Mouse (Mus musculus): ENCODE results near the gene Gpx3.
"Not testable (repeated sequence)": the region's sequence is repeated elsewhere in the genome, so short reads cannot be mapped to it uniquely, and the experiment has no call there.

Gpx3 gene

DNA sequence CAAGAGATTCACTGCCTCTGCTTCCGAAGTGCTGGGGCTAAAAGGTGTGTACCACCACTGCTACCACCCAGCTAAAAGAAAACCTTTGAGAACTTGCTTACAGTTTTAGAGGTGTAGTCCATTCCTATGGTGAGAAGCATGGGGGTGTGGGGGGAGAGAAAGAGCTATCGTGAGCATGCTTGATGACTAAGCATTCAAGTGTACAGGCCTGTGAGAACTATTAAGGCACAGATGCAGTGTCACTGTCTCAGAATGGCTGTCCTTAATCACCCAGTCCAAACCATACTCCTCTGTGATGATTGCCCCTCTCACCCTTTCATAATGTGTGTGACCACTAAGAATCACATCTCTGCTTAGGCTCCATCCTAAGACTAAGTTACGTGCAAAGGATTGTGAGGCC, 32.9 kb upstream of the Gpx3 start:
- Histone ChIP-seq H3K27me3 (ENCODE audit: control insufficient read depth, insufficient read depth, low read length, poor library complexity, severe bottlenecking) (no peaks in the 10 kb centered on the region), H3K36me3 (ENCODE audit: control insufficient read depth, insufficient read depth, low read length, poor library complexity, severe bottlenecking) (peaks cover 8% of the 10 kb centered on the region)
- DNase-seq (ENCODE audit: low read depth, low spot score): no peak

DNA sequence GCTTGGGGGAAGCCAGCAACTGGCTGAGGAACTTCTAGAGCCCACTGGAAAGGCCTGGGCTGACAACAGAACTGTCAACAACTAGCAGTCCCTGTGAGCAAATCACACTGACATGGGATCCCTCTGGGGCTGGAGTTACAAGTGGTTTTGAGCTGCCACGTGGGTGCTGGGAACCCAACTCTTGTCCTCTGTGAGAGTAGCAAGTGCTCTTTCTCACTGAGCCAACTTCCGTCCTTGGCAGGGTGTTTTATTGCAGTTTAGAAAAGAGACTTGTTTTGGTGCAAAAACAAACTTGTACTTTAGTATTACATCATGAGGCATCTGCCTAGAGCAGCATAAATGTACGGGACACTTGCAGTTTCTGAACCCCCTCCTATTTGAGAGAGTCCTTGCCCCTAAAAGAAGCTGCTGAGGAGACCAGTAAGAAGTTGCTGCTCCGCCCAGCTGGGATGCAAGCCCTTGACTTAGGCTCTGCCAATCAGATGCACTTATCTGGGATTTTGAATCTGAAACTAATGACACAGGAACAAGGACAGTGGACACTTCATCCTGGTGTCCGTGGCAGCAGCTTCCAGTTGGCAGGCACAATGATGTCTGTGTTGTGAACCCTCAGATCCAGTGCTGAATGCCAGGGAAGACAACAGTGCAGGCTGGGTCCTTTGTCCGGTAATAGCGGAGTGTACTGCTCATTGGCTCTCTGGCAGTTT, 30.3 kb upstream of the Gpx3 start:
- peaks cover 8% of the 10 kb centered on the region for H3K36me3 ChIP-seq (ENCODE audit: control insufficient read depth, insufficient read depth, low read length, poor library complexity, severe bottlenecking)
- H3K27me3 ChIP-seq (ENCODE audit: control insufficient read depth, insufficient read depth, low read length, poor library complexity, severe bottlenecking): no peaks in the 10 kb centered on the region
- no peak for DNase-seq (ENCODE audit: low read depth, low spot score)

- Histone ChIP-seq H3K27me3 (ENCODE audit: control insufficient read depth, insufficient read depth, low read length, poor library complexity, severe bottlenecking) (no peaks in the 10 kb centered on the region), H3K36me3 (ENCODE audit: control insufficient read depth, insufficient read depth, low read length, poor library complexity, severe bottlenecking) (peaks cover 6% of the 10 kb centered on the region)
- no peak for DNase-seq (ENCODE audit: low read depth, low spot score)
These were observed 26.2 kb upstream of the Gpx3 start for GRCm38 (mm10) chr11:54876031-54876430.

GRCm38 (mm10) chr11:54878893-54879292, 23.4 kb upstream of the Gpx3 start:
- Histone ChIP-seq H3K36me3 (ENCODE audit: control insufficient read depth, insufficient read depth, low read length, poor library complexity, severe bottlenecking) (peaks cover 2% of the 10 kb centered on the region), H3K27me3 (ENCODE audit: control insufficient read depth, insufficient read depth, low read length, poor library complexity, severe bottlenecking) (no peaks in the 10 kb centered on the region)
- no peak for DNase-seq (ENCODE audit: low read depth, low spot score)

DNA sequence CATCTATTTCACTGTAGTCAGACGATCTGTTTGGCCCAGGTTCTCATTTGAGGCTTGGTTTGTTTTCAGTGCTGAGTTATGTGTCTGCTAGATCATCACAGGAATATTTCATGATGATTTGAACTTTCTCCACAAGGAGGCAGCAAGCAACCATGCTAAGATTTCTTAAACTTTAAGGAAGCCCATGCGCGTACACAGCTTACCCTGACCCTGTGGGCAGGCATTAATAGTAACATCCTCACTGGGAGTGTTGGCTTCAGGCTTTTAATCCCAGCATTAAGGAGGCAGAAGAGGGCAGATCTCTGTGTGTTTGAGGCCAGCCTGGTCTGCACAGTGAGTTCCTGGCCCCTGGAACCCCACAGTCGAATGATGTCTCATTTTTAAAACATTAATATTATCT, 22.8 kb upstream of the Gpx3 start:
- peak; percentile 83 for DNase-seq (ENCODE audit: low read depth, low spot score)
- Histone ChIP-seq H3K36me3 (ENCODE audit: control insufficient read depth, insufficient read depth, low read length, poor library complexity, severe bottlenecking) (no peaks in the 10 kb centered on the region), H3K27me3 (ENCODE audit: control insufficient read depth, insufficient read depth, low read length, poor library complexity, severe bottlenecking) (no peaks in the 10 kb centered on the region)

GRCm38 (mm10) chr11:54879922-54880321, 22.3 kb upstream of the Gpx3 start:
- no peaks in the 10 kb centered on the region for H3K36me3 ChIP-seq (ENCODE audit: control insufficient read depth, insufficient read depth, low read length, poor library complexity, severe bottlenecking)
- no peak for DNase-seq (ENCODE audit: low read depth, low spot score)

GRCm38 (mm10) chr11:54881051-54881474, 21.2 kb upstream of the Gpx3 start:
- no peaks in the 10 kb centered on the region for H3K27me3 ChIP-seq (ENCODE audit: control insufficient read depth, insufficient read depth, low read length, poor library complexity, severe bottlenecking)
- no peak for DNase-seq (ENCODE audit: low read depth, low spot score)
- H3K36me3 ChIP-seq (ENCODE audit: control insufficient read depth, insufficient read depth, low read length, poor library complexity, severe bottlenecking): no peaks in the 10 kb centered on the region

More at GRCm38 (mm10) chr11:54879922-54880321, 22.3 kb upstream of the Gpx3 start:
- no peaks in the 10 kb centered on the region for H3K27me3 ChIP-seq (ENCODE audit: control insufficient read depth, insufficient read depth, low read length, poor library complexity, severe bottlenecking)

DNA sequence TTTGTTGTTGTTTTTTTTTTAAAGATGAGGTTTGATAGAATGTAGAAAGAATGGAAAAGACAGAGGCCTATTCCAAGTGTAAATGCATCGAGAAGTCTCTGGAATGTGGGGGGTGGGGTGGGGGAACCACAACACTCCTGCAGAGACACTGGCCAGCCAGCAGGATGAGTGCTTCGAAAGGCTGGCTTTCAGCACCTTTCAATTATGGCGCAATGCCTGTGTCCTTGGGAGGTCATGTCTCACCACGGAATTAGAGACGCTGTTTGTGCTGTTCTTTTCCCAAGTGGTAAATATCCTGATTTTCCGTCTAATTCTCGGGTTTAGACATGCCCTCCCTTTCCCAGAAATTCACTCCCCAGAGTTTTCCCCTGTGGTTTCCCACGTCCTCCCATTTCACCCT, 19.6 kb upstream of the Gpx3 start:
- H3K27me3 ChIP-seq (ENCODE audit: control insufficient read depth, insufficient read depth, low read length, poor library complexity, severe bottlenecking): no peaks in the 10 kb centered on the region
- DNase-seq (ENCODE audit: low read depth, low spot score): no peak
- H3K36me3 ChIP-seq (ENCODE audit: control insufficient read depth, insufficient read depth, low read length, poor library complexity, severe bottlenecking): no peaks in the 10 kb centered on the region

- Histone ChIP-seq H3K27me3 (ENCODE audit: control insufficient read depth, insufficient read depth, low read length, poor library complexity, severe bottlenecking) (no peaks in the 10 kb centered on the region), H3K36me3 (ENCODE audit: control insufficient read depth, insufficient read depth, low read length, poor library complexity, severe bottlenecking) (no peaks in the 10 kb centered on the region)
- peak; percentile 56 for DNase-seq (ENCODE audit: low read depth, low spot score)
These were observed 17.9 kb upstream of the Gpx3 start for GRCm38 (mm10) chr11:54884197-54884828.

DNA sequence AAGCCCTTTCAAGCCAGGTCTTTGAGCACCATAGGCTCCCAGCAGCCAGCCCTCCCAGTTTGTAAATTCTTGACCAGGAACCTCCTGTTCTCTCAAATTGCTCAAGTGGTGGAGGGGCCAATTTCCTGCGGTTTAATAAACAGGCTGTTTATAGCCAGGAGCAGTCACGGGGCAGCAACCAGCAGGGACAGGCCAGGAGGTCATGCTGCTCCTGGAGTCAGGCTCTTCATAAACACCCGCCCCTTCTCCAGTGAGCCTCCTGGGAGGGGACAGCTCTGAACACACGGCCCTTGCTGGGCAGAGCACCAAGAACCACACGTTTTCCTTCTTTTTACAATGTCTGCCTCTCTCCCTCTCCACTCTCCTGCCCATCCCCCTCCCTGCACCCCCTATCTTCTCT, 17.3 kb upstream of the Gpx3 start:
- no peaks in the 10 kb centered on the region for H3K27me3 ChIP-seq (ENCODE audit: control insufficient read depth, insufficient read depth, low read length, poor library complexity, severe bottlenecking)
- DNase-seq (ENCODE audit: low read depth, low spot score): no peak
- H3K36me3 ChIP-seq (ENCODE audit: control insufficient read depth, insufficient read depth, low read length, poor library complexity, severe bottlenecking): no peaks in the 10 kb centered on the region

DNA sequence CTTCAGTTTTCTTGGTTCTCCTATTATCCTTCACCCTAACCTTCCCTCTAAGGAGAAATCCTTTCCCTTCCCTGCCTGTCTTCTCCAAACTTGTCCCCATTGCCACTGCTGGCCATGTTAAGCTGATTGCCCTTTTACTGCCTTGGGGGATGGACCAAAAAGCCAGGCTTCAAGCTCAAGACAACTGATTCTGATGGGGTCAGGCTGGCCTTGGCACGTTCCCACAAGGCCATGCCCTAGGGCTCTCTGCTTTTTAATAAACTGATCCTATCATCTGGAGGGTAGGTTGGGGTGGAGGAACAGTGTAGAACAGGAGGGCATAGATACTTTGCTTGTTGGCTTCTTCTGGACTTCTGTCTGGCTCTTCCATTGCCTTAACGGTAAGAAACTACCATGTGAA, 16.8 kb upstream of the Gpx3 start:
- no peak for DNase-seq (ENCODE audit: low read depth, low spot score)
- Histone ChIP-seq H3K36me3 (ENCODE audit: control insufficient read depth, insufficient read depth, low read length, poor library complexity, severe bottlenecking) (no peaks in the 10 kb centered on the region), H3K27me3 (ENCODE audit: control insufficient read depth, insufficient read depth, low read length, poor library complexity, severe bottlenecking) (no peaks in the 10 kb centered on the region)

DNA sequence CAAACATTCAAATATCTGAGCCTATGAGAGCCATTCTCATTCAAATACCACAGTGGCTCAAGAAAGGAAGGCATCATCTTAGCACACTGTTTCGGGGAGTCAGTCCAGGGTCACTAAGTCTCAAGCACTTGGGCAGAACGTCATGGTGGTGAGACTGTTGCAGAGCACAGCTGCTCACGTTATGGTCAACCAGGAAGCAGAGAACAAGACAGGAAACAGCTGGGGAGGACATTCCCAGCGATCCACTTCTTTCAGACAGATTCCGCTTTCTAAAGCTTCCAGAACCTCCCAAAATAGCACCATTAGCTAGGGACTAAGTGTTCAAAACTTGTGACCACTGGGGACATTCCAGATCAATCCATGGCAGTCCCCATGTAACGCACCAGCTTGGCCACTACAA, 14.3 kb upstream of the Gpx3 start:
- Histone ChIP-seq H3K36me3 (ENCODE audit: control insufficient read depth, insufficient read depth, low read length, poor library complexity, severe bottlenecking) (no peaks in the 10 kb centered on the region), H3K27me3 (ENCODE audit: control insufficient read depth, insufficient read depth, low read length, poor library complexity, severe bottlenecking) (no peaks in the 10 kb centered on the region)
- no peak for DNase-seq (ENCODE audit: low read depth, low spot score)

- no peaks in the 10 kb centered on the region for H3K27me3 ChIP-seq (ENCODE audit: control insufficient read depth, insufficient read depth, low read length, poor library complexity, severe bottlenecking)
- H3K36me3 ChIP-seq (ENCODE audit: control insufficient read depth, insufficient read depth, low read length, poor library complexity, severe bottlenecking): no peaks in the 10 kb centered on the region
- DNase-seq (ENCODE audit: low read depth, low spot score): no peak
These were observed 10.9 kb upstream of the Gpx3 start for GRCm38 (mm10) chr11:54891341-54891740.

- no peaks in the 10 kb centered on the region for H3K36me3 ChIP-seq (ENCODE audit: control insufficient read depth, insufficient read depth, low read length, poor library complexity, severe bottlenecking)
- DNase-seq (ENCODE audit: low read depth, low spot score): no peak
- no peaks in the 10 kb centered on the region for H3K27me3 ChIP-seq (ENCODE audit: control insufficient read depth, insufficient read depth, low read length, poor library complexity, severe bottlenecking)
These were observed 10.2 kb upstream of the Gpx3 start for GRCm38 (mm10) chr11:54892091-54892490.

DNA sequence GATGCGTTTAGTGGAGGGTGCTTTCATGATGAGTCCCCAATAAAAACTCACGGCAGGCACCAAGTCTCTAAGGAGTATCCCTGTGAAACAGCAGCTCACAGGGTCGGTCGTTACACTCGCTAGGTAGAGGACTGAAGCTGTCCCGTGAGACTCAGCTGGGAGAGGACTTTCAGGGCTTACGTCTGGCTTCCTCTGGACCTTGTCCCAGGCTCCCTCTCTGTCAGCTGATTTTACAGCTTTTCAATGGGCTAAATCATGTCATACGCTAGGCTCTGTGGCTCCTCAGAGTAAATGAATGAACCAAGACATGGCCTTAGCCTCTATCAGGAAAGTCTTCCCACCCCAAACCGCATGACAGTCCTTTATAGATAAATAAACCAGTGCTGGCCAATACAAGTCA, 7.7 kb upstream of the Gpx3 start:
- Histone ChIP-seq H3K36me3 (ENCODE audit: control insufficient read depth, insufficient read depth, low read length, poor library complexity, severe bottlenecking) (no peaks in the 10 kb centered on the region), H3K27me3 (ENCODE audit: control insufficient read depth, insufficient read depth, low read length, poor library complexity, severe bottlenecking) (no peaks in the 10 kb centered on the region)
- DNase-seq (ENCODE audit: low read depth, low spot score): no peak

GRCm38 (mm10) chr11:54896646-54897045, 5.6 kb upstream of the Gpx3 start:
- DNase-seq (ENCODE audit: low read depth, low spot score); H3K27me3 ChIP-seq (ENCODE audit: control insufficient read depth, insufficient read depth, low read length, poor library complexity, severe bottlenecking); H3K36me3 ChIP-seq (ENCODE audit: control insufficient read depth, insufficient read depth, low read length, poor library complexity, severe bottlenecking): not testable (repeated sequence)

All from splenic B cell, adult 2 months (primary cell).